Mouse (Mus musculus): Measurements from ENCODE around the gene Olfr380. TPM values are rescaled to one million over a fixed set of nuclear protein-coding genes. Genes with fewer than 3 reads are reported as not detected.

Gene Olfr380
- not detected in 2 replicates for polyA plus RNA-seq (2016; fragmentation: Nextera tagmentation; extraction: Ambion mirVana)

DNA sequence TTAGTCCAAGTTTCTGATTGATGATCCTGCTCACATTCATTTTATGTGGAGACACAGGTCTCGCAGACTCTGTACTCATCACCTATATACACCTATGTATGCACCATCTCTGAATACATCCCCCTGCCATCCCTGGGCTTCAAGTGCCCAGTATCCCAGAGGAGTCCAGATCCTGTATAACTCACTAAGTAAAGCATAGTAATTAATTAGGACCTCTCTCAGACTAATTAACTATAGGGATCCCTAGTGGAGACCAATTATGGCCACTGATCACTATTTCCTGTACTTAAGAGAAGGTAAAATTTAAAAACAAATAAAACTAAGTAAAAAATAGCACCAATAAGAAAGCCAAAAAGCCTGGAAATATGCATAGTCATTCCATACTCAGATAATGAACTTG lies at the start of gene Olfr380:
TSS of gene Olfr380 (minus strand) at position 101 of the 400 bp plus-strand sequence.
- no peak within 1 kb of the TSS for H3K4me3 ChIP-seq
- no peaks in the 10 kb centered on the region for H3K36me3 ChIP-seq
- H3K4me1 ChIP-seq = no peaks in the 10 kb centered on the region
- 87% methylated on average over 1 of the region's 1 CpGs for WGBS
- H3K9me3 ChIP-seq (replicated peaks) = peaks cover 9% of the 10 kb centered on the region; the same call in 1 of the 2 replicates
- H3K4me2 ChIP-seq (replicated peaks) = no peak within 1 kb of the TSS
- no peak for ATAC-seq (ENCODE audit: low FRiP score)
- H3K9ac ChIP-seq = no peak within 1 kb of the TSS
- no peak within 1 kb of the TSS for H3K27ac ChIP-seq
- no peaks in the 10 kb centered on the region for H3K27me3 ChIP-seq

DNA sequence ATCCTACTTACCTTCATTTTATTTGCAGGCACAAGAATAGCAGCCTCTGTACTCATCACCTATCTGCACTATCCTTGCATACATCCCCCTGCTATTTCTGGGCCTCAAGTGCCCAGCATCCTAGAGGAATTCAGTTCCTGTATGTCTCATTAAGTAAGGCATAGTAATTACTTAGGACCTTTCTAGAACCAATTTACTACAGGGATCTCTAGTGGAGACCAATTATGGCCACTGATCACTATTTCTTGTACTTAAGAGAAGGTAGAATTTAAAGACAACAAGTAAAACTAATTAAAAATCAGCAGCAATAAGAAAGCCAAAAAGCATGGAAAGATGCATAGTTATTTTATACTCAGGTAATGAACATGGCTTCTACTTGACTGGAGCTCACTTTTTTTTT lies 34.2 kb upstream of the Olfr380 start, which contains the start of gene Olfr381:
TSS of gene Olfr381 (minus strand) at position 101 of the 400 bp plus-strand sequence.
- no peaks in the 10 kb centered on the region for H3K36me3 ChIP-seq
- H3K9me3 ChIP-seq (replicated peaks) = no peaks in the 10 kb centered on the region
- no peaks in the 10 kb centered on the region for H3K4me1 ChIP-seq
- ATAC-seq (ENCODE audit: low FRiP score) = no peak
- no peak within 1 kb of the TSS for H3K9ac ChIP-seq
- H3K27ac ChIP-seq = no peak within 1 kb of the TSS
- no peaks in the 10 kb centered on the region for H3K27me3 ChIP-seq
- H3K4me3 ChIP-seq = no peak within 1 kb of the TSS
- H3K4me2 ChIP-seq (replicated peaks) = no peak within 1 kb of the TSS

DNA sequence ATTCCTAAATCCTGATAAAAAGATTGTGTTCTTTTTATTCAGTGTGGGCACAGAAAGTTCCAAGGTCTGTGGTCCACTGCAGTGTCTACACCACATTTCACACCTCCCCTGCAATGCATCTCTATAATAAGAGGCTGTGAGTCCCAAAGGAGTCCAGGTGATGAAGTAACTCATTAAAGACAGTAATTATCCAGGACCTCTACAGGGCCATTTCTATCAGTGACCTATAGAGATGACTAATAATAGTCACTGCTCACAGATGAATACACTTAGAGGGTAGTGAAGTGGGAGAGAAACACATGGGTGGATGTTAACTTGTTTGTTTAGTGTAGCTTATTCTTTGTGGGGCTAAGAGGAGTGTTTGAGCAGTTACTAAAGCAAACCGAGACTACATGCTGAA lies 28.9 kb downstream of the Olfr380 start, which contains the start of gene Olfr378:
TSS of gene Olfr378 (minus strand) at position 101 of the 400 bp plus-strand sequence.
- Histone ChIP-seq H3K4me1 (no peaks in the 10 kb centered on the region), H3K9ac (no peak within 1 kb of the TSS), H3K27ac (no peak within 1 kb of the TSS), H3K4me3 (no peak within 1 kb of the TSS), H3K9me3 (replicated peaks) (peaks cover 11% of the 10 kb centered on the region), H3K36me3 (no peaks in the 10 kb centered on the region), H3K27me3 (no peaks in the 10 kb centered on the region), H3K4me2 (replicated peaks) (no peak within 1 kb of the TSS)
- no peak for ATAC-seq (ENCODE audit: low FRiP score)
- WGBS = 100% methylated on average over 1 of the region's 1 CpGs

Other genes starting within 250 kb of the Olfr380 start
- 0.14 TPM in 1 of 2 replicates, not detected in the other for gene Trpv1, start 223.2 kb downstream of the Olfr380 start, polyA plus RNA-seq (2016; fragmentation: Nextera tagmentation; extraction: Ambion mirVana)
- 0.04 TPM in 1 of 2 replicates, not detected in the other for gene Trpv3, start 190.1 kb downstream of the Olfr380 start, polyA plus RNA-seq (2016; fragmentation: Nextera tagmentation; extraction: Ambion mirVana)
- 0.27 and 0.70 TPM in 2 replicates for gene Aspa, start 127.9 kb downstream of the Olfr380 start, polyA plus RNA-seq (2016; fragmentation: Nextera tagmentation; extraction: Ambion mirVana)
- not detected in 2 replicates for gene Gm49340, start 127.8 kb downstream of the Olfr380 start, polyA plus RNA-seq (2016; fragmentation: Nextera tagmentation; extraction: Ambion mirVana)
- 0.18 TPM in 1 of 2 replicates, not detected in the other for gene Spata22, start 127.8 kb downstream of the Olfr380 start, polyA plus RNA-seq (2016; fragmentation: Nextera tagmentation; extraction: Ambion mirVana)
- not detected in 2 replicates for gene Olfr20, start 106.7 kb downstream of the Olfr380 start, polyA plus RNA-seq (2016; fragmentation: Nextera tagmentation; extraction: Ambion mirVana)
- gene Olfr376, start 86.3 kb downstream of the Olfr380 start, polyA plus RNA-seq (2016; fragmentation: Nextera tagmentation; extraction: Ambion mirVana) = not detected in 2 replicates
- gene Olfr1, start 57.9 kb downstream of the Olfr380 start, polyA plus RNA-seq (2016; fragmentation: Nextera tagmentation; extraction: Ambion mirVana) = not detected in 2 replicates
- not detected in 2 replicates for gene Olfr378, start 29.0 kb downstream of the Olfr380 start, polyA plus RNA-seq (2016; fragmentation: Nextera tagmentation; extraction: Ambion mirVana)
- gene Olfr381, start 34.1 kb upstream of the Olfr380 start, polyA plus RNA-seq (2016; fragmentation: Nextera tagmentation; extraction: Ambion mirVana) = not detected in 2 replicates
- not detected in 2 replicates for gene Olfr382, start 59.7 kb upstream of the Olfr380 start, polyA plus RNA-seq (2016; fragmentation: Nextera tagmentation; extraction: Ambion mirVana)
- gene Olfr385, start 135.5 kb upstream of the Olfr380 start, polyA plus RNA-seq (2016; fragmentation: Nextera tagmentation; extraction: Ambion mirVana) = not detected in 2 replicates
- not detected in 2 replicates for gene Olfr384, start 141.1 kb upstream of the Olfr380 start, polyA plus RNA-seq (2016; fragmentation: Nextera tagmentation; extraction: Ambion mirVana)
- gene Zfp735, start 231.3 kb upstream of the Olfr380 start, polyA plus RNA-seq (2016; fragmentation: Nextera tagmentation; extraction: Ambion mirVana) = not detected in 2 replicates